Mouse (Mus musculus): ENCODE results near the gene Nedd9.

The Nedd9 gene

DNA sequence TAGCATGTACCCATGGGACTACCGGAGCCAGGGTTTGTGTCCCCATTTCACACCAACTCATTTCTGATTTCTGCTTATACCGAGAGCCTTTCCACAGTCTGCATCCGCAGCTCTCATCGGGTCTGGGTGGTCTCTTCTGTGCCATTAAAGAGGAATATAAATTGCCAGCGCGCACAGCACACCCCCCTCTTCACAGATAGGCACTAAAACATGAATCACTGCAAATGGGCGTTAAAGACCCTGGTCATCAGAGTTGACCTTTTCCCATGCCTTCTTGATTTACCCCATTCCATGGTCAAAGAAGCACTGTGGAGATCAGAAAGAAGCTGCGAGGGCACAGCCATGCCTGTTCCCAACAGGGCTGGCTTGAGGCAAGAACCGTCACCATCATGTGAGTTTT lies 109.3 kb downstream of the Nedd9 start:
- CTCF ChIA-PET = no interaction called here

DNA sequence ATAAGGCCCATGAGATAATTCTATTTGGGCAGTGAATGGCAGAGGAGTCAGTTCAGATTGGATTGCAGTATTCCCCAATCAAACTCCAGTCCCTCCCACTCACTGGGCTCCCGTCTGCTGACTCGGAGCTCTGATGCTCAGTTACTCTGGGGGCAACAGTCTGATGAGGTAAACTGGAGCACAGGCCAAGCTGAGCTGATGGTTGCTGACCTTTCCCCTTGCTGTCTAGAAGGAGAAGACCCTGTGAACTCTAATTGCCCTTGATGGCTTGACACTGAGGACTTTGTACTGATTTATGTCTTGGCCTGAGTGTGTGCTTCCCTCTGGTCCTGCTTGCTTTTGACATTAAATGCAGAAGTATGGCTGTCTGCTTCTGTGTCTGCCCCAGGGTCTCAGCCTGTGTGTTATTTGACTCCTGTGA lies 110.1 kb downstream of the Nedd9 start:
- CTCF ChIA-PET = no interaction called here

DNA sequence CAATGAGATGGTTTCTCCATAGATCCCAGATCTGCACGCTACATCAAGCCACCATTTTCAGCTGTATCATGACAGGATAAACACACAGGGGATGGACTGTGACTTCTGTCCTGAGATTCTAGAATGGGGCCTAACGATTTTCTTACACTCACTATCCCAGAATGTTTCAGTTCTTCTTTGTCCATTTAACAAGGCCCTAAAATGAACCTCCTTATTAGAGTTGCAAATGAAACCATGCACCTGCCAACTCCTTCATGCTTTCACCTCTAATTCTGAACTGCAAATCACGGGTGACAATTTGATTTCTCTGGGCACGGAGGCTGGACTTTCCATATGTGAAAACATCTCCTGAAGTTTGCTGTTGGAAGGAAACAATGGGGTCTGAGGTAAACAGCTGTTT lies 111.1 kb downstream of the Nedd9 start:
- CTCF ChIA-PET = no interaction called here

DNA sequence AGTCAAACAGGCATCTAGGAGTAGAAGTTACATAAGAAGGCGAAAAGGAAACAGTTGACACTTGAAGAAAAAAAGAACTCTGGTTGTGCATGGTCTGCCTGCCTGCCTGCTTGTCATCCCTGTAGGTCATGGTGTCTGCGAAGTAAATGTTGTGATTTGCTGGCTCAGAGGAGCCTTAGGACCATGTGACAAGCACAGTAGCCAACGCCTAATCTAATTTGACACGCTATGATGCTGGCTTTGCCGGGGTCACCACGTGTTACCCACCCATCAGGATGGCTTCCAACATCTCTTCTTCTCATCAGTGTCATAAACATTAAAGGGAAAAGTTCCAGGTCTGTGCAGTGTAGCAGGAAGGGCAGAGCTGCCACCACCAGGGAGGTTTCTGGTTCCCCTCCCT lies 111.5 kb downstream of the Nedd9 start:
- CTCF ChIA-PET = no interaction called here

DNA sequence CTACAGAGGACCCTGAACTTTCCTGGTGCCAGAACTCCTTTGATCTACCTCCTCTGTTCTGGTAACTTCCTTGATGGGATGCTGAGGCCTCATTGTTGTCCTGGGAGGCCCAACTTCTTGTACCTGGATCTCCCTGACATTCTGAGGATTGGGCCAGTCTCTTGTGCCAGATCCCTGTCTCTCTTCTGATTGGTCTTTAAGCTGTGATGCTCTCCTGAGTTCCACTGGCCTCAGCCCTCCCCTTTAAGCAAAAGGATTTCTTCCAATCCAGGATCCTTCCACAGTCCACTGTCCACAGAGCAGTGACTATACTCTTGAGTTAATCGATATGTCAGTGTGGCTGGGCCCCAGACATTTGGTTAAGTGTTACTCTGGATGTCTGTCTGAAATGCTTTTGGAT lies 112.3 kb downstream of the Nedd9 start:
- CTCF ChIA-PET = no interaction called here

DNA sequence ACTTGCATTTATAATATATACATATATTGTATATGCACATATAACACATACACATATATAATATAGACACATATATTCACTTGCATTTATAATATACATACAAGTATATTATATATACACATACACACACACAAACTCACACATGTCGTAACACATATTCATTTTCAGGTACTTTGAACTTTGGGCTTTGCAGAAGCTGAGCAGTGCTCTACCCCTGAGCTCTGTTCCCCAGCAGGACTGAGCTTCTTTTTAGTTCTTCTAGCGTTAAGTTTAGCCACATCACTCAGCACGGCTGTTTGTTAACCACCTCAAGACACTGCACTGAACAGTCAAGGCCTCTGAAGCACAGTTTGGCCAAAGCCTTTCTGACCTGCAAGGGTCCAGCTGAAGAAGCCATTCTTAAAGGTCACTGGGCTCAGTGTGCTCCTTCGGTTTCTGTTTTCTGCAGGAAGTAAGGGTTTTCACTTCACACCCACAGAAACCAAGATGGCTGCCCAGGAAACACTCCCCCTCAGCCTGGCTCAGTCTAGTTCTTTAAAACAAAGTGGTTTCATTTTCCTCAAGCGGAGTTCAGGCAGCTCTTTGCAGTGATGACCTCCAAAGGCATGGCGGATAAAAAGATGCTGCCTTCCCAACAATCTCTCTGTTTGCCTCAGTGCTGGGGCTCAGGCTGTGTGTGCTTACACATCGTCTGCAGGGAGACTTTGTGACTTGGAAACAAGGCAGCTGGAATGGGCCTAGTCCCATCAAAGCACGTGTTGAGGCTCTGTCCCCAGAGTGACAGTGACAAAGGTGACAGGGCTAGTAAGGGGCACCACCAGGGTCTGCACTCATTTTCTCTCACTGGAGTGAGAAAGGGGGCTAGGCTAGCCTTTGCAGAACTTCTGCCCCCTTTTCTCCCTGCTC lies 114.4 kb downstream of the Nedd9 start:
- CTCF ChIA-PET = interaction anchor here (1.0 kb wide), 1 partner anchor 51 kb away, joined by 3 read pairs; no protein-coding TSS in a partner anchor

DNA sequence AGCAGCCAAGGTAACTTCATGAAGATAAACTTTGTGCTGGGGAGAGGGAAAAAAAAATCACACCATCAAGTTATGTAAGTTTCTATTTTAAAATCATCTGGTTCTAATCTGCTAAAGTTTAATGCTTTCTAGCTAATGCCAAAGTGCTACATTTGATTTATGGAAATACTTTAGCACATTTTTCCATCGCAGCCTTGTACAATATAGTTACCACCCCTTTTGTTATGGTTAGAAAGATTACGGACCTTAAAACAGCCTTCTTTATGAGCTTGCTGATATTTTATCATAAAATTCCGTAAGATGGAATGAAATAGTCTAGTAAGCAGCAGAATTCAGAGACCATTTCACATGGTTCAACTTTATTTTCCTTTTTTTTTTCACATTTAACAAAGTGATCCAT lies 115.6 kb downstream of the Nedd9 start:
- CTCF ChIA-PET = no interaction called here

DNA sequence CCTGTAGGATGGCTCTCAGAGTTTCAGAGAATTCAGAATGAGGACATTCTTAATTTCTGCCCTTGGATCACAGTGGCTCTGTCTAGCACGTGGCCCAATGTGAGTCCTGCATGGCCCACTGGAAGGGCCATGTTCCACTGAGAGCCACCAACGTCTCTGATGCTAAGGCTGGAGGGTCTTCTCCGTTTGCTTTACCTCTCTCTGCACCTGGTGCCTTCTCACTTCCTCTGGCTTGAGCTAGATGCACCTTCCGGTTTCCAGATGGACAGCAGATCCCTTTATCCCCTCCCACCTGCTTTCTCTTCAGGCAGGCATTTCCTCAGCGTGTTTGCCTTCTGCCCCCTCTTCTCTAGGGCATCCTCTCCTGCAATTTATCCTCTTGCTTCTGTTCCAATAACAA lies 118.5 kb downstream of the Nedd9 start:
- CTCF ChIA-PET = interaction anchor here (1.2 kb wide), 1 partner anchor 10 kb away, joined by 3 read pairs; no protein-coding TSS in a partner anchor

DNA sequence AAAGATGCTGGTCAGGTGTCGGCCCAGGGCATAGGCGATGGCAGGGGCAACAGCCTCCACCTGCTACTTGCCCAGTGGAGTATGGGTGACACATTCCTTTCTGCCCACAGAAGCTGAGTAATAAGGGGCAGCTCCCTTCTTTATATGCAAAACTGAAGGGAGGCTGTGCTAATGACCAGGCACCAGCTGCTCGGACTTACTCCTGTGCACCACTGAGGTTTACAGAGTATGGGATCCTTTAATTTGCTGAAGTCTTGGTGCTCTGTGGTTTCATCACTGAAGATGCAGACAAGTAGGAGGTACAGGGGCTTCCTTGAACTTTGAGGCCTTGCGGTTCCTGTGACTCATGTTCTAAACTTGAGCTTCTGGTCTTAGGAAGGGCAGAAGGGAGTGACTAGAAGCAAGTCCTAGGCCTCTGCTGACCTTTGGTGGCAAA lies 120.0 kb downstream of the Nedd9 start:
- CTCF ChIA-PET = interaction anchor here (0.6 kb wide), 1 partner anchor 223 kb away, joined by 3 read pairs; no protein-coding TSS in a partner anchor

DNA sequence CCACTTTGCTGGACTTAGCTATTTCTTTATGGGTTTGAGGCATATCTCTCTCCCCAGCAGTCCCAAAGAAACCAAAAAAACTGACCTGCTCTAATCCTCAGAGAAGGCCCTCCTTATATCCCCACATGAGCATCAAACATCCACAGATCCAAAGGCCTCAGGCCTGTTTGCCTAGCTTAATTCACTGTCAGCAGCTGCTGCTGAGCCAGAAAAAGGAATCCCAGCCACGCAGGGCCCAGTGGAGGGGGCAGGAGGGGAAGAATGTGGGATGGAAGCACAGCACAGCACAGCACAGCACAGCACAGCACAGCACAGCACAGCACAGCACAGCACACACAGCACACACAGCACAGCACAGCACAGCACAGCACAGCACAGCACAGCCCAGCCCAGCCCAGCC lies 120.6 kb downstream of the Nedd9 start:
- CTCF ChIA-PET = interaction anchor here (0.7 kb wide), 1 partner anchor 220 kb away, joined by 3 read pairs; no protein-coding TSS in a partner anchor

DNA sequence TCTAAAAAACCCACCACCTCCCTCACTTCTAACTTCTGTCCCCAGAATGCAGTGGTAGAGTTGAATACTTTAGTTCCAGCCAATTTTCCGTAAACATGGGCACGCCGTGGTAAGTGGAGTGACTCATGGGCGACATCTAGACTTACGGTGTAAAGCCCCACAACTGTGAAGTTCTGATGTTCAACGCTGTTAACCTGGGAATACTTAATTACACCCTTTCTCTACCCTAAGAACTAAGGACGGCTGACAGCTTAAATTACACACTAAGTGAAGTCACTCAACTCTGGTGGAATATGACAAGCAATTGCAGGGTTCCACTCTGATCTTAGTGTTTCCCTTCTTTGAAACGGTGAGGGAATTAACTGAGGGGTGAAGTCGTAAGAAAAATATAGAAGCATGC lies 122.9 kb downstream of the Nedd9 start:
- CTCF ChIA-PET = interaction anchor here (0.7 kb wide), 1 partner anchor 79 kb away, joined by 3 read pairs; no protein-coding TSS in a partner anchor

DNA sequence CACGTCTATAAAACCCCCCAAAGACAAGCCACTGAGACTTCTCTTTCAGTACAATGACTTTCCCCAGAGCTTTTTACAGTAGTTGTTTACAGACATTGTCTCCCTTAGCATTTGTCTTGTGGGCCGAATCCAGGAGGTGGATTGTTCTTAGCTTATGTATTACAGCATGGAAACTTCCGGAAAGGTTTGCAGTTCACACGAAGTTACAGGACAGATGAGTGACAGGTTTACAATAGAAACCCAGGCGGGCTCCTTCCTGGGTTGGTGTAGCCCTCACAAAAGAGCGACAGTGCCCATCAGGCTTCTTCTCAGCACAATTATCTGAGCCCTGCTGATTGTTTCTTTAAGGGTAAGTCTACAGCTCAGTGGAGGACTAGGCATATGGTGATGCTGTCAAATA lies 124.3 kb downstream of the Nedd9 start:
- CTCF ChIA-PET = no interaction called here

DNA sequence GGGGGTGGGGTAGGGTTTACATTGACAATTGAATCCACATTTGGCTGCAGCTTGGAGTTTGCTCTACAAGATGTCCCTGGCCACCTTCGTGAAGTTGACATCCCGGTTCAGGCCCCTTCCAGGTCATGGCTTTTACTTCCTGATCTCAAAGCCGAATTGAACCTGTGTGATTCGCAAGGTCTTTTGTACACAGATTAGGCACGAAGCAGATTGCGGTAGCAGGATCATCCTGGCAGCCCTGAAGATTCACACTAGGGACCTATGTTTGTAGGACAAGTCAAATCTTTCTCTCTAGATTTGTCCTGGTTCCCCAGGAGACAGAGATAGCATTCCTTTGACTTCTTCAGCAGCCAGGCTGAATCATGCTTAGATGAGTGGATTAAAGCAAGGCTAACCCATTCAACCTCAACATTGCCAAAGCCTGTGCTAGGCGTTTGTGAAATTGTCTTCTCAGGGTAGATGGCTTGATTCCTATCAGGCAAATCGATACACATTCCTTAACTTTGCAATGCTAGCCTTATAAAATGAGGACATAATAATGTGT lies 126.8 kb downstream of the Nedd9 start:
- CTCF ChIA-PET = interaction anchor here (0.6 kb wide), 1 partner anchor 108 kb away, joined by 11 read pairs; no protein-coding TSS in a partner anchor

DNA sequence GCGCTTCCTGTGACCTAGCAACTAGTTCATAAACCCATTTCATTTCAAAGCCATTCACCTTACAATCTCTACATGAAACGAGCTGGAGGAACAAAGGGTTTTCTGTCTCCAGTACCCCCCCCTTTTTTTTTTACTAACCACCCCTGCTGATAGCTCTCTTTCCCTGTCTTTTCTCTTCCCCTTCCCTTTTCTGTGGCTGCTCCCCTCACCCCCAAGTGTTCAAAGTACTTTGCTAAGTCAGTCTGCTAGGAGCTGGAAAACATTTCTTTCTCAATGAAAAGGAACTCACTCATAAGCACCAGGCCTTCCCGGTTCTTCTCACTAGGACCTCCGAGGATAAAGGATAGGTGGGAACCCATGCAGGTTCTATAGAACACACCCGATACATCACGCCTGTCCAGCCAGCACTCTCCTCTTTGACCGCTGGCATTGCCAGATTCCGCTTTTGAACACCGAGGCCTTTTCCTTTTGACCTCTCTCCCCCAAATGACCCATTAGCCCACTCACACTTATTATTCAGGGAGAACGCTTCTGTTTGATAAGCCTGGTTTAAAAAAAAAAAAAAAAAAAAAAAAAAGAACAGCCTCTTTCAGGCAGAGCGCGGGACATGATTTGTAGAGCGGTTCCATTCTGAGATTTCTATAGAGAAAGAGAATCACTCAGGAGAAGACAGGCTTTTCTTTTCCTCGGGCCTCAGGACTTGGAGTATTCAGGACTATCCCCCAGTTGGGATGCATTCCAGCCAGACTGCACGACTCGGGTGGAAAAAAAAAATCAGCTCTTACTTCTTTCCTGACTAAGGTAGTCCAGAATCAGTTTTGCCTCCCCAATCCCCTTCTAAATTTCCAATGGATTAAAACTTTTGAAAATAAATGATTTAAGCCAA lies 127.6 kb downstream of the Nedd9 start:
- CTCF ChIA-PET = interaction anchor here (0.6 kb wide), 3 partner anchors 29 to 168 kb away, joined by 3 to 21 read pairs (median 11); no protein-coding TSS in a partner anchor

DNA sequence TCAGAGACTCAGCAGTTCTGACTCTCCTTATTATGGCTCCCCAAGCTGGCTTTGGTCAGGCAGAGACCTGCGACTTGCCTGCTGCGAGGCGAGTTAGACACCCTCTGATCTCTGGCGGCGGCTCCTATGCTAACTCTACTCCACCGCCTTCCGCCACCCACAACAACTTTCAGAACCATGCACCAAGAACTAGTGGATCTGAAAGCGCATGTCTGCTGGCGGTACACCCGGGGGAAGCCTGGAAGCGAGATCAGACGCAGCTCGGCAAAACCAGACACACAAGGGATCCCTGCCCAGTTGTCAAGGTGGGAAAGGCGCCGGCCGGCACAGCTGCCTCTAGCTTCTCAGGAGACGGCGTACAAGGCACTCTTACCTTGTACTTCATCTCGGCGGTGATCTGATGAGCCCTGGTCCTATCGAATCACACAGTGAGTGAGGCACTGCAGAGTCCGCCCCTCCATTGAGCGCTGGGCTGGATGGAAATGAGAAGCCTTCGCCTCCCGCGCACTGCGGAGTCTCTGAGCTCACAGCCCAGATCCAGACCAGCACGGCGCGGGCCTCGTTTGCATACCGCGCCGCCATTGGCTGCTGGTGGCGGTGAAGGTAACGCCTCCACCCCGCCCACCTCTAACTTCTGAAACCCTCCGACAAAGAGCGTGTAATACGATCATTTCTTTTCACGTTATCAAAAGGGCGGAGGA lies 128.5 kb downstream of the Nedd9 start:
- CTCF ChIA-PET = interaction anchor here (0.5 to 1.0 kb wide), 4 partner anchors 27 to 105 kb away, joined by 4 to 21 read pairs (median 8); no protein-coding TSS in a partner anchor

DNA sequence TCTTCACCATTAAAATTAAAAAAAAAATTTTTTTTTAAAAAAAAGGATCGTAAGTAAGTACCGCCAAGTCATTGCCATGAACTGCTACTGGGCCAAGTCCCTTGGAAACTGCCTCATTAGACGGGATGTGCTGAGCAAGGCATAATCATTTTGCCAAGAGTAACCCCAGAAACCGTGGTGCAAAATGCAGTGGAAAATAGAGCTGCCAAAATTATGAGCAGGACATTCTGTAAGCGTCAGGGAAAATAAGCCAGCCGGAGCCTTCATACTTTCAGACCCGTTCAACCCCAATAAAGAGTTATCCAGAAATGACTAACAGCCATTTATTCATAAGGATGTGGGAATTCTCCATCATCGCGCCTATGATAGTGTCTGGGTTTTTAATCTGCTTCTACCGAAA lies 129.2 kb downstream of the Nedd9 start:
- CTCF ChIA-PET = interaction anchor here (0.6 to 1.0 kb wide), 2 partner anchors 27 to 30 kb away, joined by 4 to 7 read pairs; no protein-coding TSS in a partner anchor

DNA sequence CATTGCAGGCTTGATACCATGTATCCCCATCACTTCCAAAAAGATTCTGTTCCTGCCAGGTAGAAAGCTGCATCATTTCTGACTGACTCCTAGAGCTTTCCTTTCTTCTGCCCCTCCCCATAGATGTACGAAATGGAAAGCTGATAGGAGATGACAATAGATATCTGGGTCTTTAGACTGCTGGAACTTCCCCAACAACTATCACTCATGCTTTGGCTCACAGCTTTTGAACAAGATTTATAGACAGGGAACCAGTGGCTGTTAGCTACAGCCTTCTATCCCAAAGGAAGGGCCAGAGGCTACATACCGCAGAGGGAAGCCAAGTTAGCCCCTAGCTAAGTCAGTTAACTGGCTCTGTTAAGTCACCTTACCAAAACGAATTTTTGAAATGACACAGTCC lies 129.6 kb downstream of the Nedd9 start:
- CTCF ChIA-PET = no interaction called here

DNA sequence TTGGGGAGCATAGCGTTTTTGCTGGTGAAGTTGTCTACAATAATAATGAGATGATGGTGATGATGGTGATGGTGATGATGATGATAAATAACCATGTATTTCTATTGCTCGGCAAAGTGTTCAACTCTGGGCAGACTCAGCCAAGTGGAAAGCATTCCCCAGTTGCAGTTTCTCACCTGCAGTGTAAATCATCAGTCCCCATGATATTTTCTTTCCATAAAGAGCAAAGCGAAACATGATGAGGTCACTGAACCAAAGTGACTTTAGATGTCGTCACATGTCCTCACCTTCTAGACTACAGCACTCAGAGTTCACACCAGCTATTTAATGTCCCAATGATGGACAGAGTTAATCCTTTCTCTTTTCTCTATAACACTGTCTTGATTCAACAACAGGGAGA lies 130.0 kb downstream of the Nedd9 start:
- CTCF ChIA-PET = interaction anchor here (0.6 kb wide), 1 partner anchor 75 kb away, joined by 12 read pairs; no protein-coding TSS in a partner anchor

DNA sequence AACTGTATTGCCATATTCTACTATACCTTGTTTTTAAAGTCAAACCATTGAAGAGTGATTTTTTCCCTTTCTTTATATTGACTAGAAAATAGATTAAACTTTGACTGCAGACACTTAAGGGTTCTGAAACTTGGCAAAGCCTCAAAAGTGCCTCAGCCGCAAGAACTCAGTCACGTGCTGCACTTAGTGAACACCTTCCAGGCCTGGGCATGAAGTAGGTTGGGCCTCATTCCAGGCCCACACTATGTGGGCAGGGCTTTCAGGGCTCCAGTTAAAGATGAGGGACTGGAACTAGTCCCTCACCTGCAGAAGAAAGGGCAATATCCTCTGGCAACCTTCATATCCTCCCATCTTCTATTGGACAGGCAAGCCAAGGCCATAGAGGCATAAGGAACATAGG lies 131.6 kb downstream of the Nedd9 start:
- CTCF ChIA-PET = no interaction called here

DNA sequence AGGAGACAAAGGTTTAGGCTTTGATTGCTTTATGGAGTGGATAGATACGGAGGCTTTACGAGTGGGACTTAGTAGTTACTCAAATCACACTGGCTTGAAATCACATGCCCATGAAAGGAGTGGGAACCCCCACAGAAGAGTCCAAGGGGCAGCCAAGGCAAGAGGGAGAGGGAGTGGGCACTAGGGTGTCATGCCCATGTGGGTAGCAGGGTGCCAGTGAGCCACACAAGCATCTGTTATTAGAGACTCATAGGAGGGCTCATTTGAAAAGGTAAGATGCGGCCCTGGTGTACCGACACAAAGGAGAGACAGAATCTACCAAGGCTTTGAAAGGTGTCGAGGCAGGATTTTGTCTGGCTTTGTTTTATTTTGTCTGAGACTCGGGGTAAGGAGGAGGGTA lies 132.6 kb downstream of the Nedd9 start:
- CTCF ChIA-PET = no interaction called here

DNA sequence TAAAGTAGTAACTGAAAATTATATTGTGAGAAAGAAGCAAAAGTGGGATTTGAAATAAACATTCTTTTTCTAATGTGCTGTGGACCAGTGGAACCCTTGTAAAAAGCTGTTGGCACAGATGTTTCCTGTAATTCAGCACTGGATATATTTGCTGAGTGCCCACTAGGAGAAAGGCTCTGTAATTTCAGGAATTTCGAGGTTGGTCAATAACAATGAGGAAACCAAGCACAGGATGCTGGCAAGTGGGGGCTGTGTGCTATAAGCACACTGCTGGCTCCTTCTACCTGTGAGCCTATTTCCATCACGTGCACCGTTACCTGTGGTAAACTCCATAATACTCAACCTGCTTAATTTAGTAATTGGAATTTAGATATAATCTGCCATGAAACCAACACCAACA lies 133.5 kb downstream of the Nedd9 start:
- CTCF ChIA-PET = no interaction called here
